Mouse (Mus musculus) spleen, adult 2 months (tissue): ENCODE data around the gene Creg2. TPM values are rescaled to one million over a fixed set of nuclear protein-coding genes. Genes with fewer than 3 reads are reported as not detected.

Source experiments
- DNase-seq, 2 experiments: peaks; one replicate each; pipeline versions ENCODE4 v3.0.0 to v3.0.0-alpha.2; 2012 to 2021; ENCODE audit warnings: low spot score in 2 of 2, low read depth in 1 of 2
- H3K27ac ChIP-seq: fragments of 200-500 bp; 2 replicates; pipeline ENCODE4 v1.5.1; 2012; ENCODE audit warnings: low read length, inconsistent platforms; ENCODE audit not compliant: insufficient read depth
- H3K27me3 ChIP-seq: fragments of 200-500 bp; 2 replicates; pipeline ENCODE4 v1.6.1; 2012; ENCODE audit warnings: mild to moderate bottlenecking, moderate library complexity, low read length, inconsistent platforms; ENCODE audit not compliant: control insufficient read depth, insufficient read depth
- H3K36me3 ChIP-seq: fragments of 200-500 bp; 2 replicates; pipeline ENCODE4 v1.6.1; 2012; ENCODE audit warnings: mild to moderate bottlenecking, low read length, inconsistent platforms; ENCODE audit not compliant: control insufficient read depth, insufficient read depth
- H3K4me1 ChIP-seq: fragments of 200-500 bp; 2 replicates; pipeline ENCODE4 v1.6.1; 2011; ENCODE audit warnings: inconsistent platforms; ENCODE audit not compliant: control insufficient read depth, insufficient read depth, insufficient read length
- H3K4me3 ChIP-seq: fragments of 200-500 bp; 2 replicates; pipeline ENCODE4 v1.5.1; 2011; ENCODE audit warnings: mild to moderate bottlenecking, inconsistent platforms; ENCODE audit not compliant: insufficient read depth, insufficient read length; ENCODE audit errors: extremely low read depth
- CTCF ChIP-seq: fragments of 200-500 bp; IDR thresholded peaks from 2 replicates; pipeline ENCODE4 v1.5.1; 2011; ENCODE audit warnings: mild to moderate bottlenecking, inconsistent platforms; ENCODE audit not compliant: insufficient read depth, insufficient read length, insufficient replicate concordance; ENCODE audit errors: extremely low read depth
- POLR2A ChIP-seq: fragments of 200-500 bp; IDR thresholded peaks from 2 replicates; pipeline ENCODE4 v1.6.1; 2011; ENCODE audit warnings: low read depth, low read length, inconsistent platforms
- WGBS: fragments of 180-500 bp; shearing (Covaris S2); methylation state at CpG from one replicate; pipeline ENCODE4 v1.1.7; 2018; 5-methylcytosine and 5-hydroxymethylcytosine counted together
- polyA plus RNA-seq: library from polyadenylated mRNA; depleted of rRNA; stranded (reverse); fragments of >200 nt; gene quantifications from 2 replicates; pipeline ENCODE4 v1.2.3, GENCODE M21; 2012

Creg2 gene
- polyA plus RNA-seq, 1 experiment, result 0.05 TPM

DNA sequence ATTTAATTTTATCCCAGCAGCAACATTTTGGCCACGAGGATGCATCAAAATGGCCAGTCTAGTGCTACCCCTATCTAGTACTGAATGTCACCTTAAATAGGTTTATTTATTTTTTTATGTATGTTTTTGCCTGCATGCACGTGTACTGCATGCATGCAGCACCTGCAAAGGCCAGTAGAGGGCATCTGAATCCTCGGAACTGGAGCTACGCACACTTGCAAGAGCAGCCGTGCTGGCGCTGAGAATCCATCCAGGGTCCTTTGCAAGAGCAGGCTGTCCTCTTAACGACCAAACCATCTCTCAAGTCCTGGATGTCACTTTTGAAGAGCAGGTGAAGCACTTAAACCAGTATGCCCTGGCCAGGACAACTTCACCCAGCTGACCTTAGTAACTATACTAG is 9.6 kb downstream of the Creg2 start:
- no peaks in the 10 kb centered on the region for H3K36me3 ChIP-seq
- WGBS, result 92% methylated on average over 7 of the region's 7 CpGs
- H3K4me1 ChIP-seq, result no peaks in the 10 kb centered on the region
- no peak overlapping the region for H3K4me3 ChIP-seq
- no peak overlapping the region for H3K27ac ChIP-seq
- no peaks in the 10 kb centered on the region for H3K27me3 ChIP-seq
- TF ChIP-seq POLR2A, result no peak
- TF ChIP-seq CTCF, result no peak
- DNase-seq, result no peak

DNA sequence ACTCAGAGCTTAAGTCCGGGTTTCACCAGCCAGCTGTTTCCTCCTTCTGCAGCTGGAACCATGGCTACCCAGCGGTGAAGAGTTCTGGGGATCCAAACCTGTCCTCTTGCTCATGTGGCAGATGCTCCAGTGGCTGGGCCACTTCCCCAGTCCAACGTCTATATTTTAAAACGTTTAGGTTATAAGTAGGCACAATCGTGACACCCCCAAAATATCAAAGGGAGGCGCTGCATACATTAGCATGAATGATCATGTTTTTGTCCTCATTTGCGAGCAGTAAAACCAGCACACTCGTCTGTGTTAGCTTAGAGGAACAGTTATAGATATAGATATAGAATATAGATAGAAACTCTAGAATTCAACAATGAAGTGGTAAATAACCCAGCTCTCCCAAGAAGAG is 14.1 kb downstream of the Creg2 start:
- no peaks in the 10 kb centered on the region for H3K27me3 ChIP-seq
- no peaks in the 10 kb centered on the region for H3K36me3 ChIP-seq
- WGBS, result 34% methylated on average over 8 of the region's 8 CpGs
- no peak overlapping the region for H3K27ac ChIP-seq
- no peak overlapping the region for H3K4me3 ChIP-seq
- TF ChIP-seq CTCF (no peak), POLR2A (no peak)
- DNase-seq, result no peak
- H3K4me1 ChIP-seq, result no peaks in the 10 kb centered on the region

GRCm38 (mm10) chr1:39636660-39637059 is 14.6 kb downstream of the Creg2 start:
- H3K27me3 ChIP-seq, result no peaks in the 10 kb centered on the region
- no peaks in the 10 kb centered on the region for H3K36me3 ChIP-seq
- no peak overlapping the region for H3K4me3 ChIP-seq
- no peaks in the 10 kb centered on the region for H3K4me1 ChIP-seq
- H3K27ac ChIP-seq, result no peak overlapping the region
- WGBS, result 43% methylated on average over 5 of the region's 5 CpGs
- TF ChIP-seq CTCF, result no peak
- DNase-seq, result no peak

DNA sequence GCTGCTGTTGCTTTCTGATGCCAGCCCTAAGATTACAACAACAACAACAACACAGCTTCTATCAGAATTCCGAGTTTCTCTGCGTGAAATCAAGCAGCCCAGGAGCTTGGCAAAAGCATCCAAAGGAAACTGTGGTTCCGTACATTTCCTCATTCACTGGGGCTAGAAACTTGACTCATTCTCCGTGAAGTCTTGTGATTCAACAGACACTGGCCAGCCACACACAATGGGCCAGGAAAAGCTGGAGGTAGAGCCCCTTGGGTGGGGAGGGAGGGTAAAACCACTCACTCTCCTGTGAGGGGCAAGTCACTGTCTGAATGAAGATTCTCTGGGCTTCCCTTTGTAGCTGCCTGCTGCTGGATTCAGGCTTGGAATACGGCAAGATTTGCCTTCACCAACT is 15.1 kb downstream of the Creg2 start:
- WGBS, result 32% methylated on average over 5 of the region's 5 CpGs
- Histone ChIP-seq H3K4me3 (no peak overlapping the region), H3K27ac (no peak overlapping the region), H3K36me3 (no peaks in the 10 kb centered on the region), H3K4me1 (no peaks in the 10 kb centered on the region), H3K27me3 (no peaks in the 10 kb centered on the region)
- TF ChIP-seq CTCF (no peak), POLR2A (no peak)
- DNase-seq, result no peak

- no peak overlapping the region for H3K27ac ChIP-seq
- no peaks in the 10 kb centered on the region for H3K4me1 ChIP-seq
- no peak for DNase-seq
- no peaks in the 10 kb centered on the region for H3K27me3 ChIP-seq
- no peak overlapping the region for H3K4me3 ChIP-seq
- 85% methylated on average over 9 of the region's 9 CpGs for WGBS
- no peaks in the 10 kb centered on the region for H3K36me3 ChIP-seq
- TF ChIP-seq CTCF, result no peak
- TF ChIP-seq POLR2A, result no peak
Measured at GRCm38 (mm10) chr1:39628606-39629005, 22.7 kb downstream of the Creg2 start.

DNA sequence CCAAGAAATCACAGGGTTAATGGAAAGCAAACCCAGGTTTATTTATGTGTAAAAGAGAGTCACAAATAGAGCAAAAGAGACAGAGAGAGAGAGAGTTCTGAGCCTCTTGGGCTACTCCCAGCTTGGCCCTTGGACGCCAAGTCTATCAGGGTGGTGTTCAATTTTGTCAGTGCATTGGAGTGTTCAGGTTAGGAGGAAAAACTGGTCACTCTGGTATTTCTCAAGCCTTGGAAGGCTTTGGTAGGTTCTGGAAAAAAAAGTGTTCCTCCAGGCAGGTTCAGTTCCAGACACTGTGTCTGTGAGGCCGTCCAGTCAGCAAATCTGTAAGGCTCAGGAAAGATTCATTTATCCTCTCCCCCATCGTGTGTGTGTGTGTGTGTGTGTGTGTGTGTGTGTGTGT is 25.8 kb downstream of the Creg2 start:
- H3K27me3 ChIP-seq, result no peaks in the 10 kb centered on the region
- H3K4me3 ChIP-seq, result no peak overlapping the region
- no peaks in the 10 kb centered on the region for H3K36me3 ChIP-seq
- WGBS, result 75% methylated on average over 3 of the region's 3 CpGs
- no peak overlapping the region for H3K27ac ChIP-seq
- DNase-seq, result no peak
- TF ChIP-seq POLR2A, result no peak
- TF ChIP-seq CTCF, result no peak
- no peaks in the 10 kb centered on the region for H3K4me1 ChIP-seq

DNA sequence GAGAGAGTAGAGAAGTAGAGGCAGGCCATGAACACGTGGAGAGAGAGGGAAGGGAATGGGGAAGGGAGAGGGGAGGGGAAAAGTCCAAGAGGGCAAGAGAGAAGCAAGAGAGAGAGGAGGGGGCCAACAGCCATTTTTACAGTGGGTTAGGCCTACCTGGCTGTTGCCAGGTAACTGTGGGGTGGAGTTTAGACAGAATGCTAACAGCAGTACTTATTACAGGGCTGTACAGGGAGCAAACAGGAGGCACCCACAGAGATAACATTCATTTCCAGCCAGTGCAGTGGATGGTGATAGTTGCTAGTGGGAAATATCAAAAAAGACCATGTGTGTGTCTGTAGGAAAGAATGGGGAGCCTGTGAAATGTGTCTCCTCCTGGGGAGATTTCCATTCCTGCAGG is 27.5 kb downstream of the Creg2 start:
- no peak overlapping the region for H3K27ac ChIP-seq
- TF ChIP-seq POLR2A (no peak), CTCF (no peak)
- no peaks in the 10 kb centered on the region for H3K36me3 ChIP-seq
- H3K27me3 ChIP-seq, result no peaks in the 10 kb centered on the region
- H3K4me1 ChIP-seq, result no peaks in the 10 kb centered on the region
- no peak overlapping the region for H3K4me3 ChIP-seq
- 52% methylated on average over 1 of the region's 1 CpGs for WGBS
- no peak for DNase-seq
